Mouse (Mus musculus) cortical plate, adult 2 months (tissue): Measurements from ENCODE around the gene Hist1h2bg.

Experiments
- CTCF ChIP-seq: fragments of 200-500 bp; IDR thresholded peaks from 2 replicates; pipeline ENCODE4 v1.5.1; 2011; ENCODE audit warnings: mild to moderate bottlenecking, control low read depth, low read length; ENCODE audit not compliant: insufficient read depth; ENCODE audit errors: extremely low read depth
- POLR2A ChIP-seq: fragments of 200-500 bp; IDR thresholded peaks from 2 replicates; pipeline ENCODE4 v1.6.1; 2011; ENCODE audit warnings: mild to moderate bottlenecking, low read length, control low read depth; ENCODE audit not compliant: insufficient read depth; ENCODE audit errors: extremely low read depth

DNA sequence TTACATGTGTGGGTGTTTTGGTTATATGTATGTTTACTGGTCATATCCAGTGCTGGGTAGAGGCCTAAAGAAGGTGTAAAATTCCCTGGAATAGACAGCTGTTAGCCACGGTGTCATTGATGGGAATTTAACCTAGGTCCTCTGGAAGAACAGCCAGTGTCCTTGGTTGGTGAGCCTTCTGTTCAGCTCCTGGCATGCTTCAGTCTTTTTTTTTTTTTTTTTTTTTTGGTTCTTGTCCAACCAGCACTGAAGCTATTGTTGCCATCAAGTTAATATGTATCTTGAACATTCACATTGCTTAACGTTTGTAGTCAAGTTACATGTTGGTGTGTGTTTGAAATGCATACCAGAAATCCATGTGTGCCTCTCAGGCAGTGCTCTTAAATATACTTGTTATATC is 6.7 kb upstream of the Hist1h2bg start:
- TF ChIP-seq POLR2A, result no peak
- TF ChIP-seq CTCF, result no peak
